Mouse (Mus musculus): ENCODE measurements around the gene Shb.

The Shb gene

GRCm38 (mm10) chr4:45447196-45447595 lies 85.1 kb downstream of the Shb start:
- peak in 1 of 2 experiments; percentile 53 for DNase-seq

- DNase-seq = no peak
Measured at GRCm38 (mm10) chr4:45445235-45445634, 87.0 kb downstream of the Shb start.

- DNase-seq = no peak
Measured at GRCm38 (mm10) chr4:45444813-45445212, 87.5 kb downstream of the Shb start.

GRCm38 (mm10) chr4:45443652-45444051 lies 88.6 kb downstream of the Shb start:
- no peak for DNase-seq

GRCm38 (mm10) chr4:45442237-45442636 lies 90.0 kb downstream of the Shb start:
- DNase-seq = peak in 1 of 2 experiments; percentile 37

GRCm38 (mm10) chr4:45441778-45442177 lies 90.5 kb downstream of the Shb start:
- no peak for DNase-seq

GRCm38 (mm10) chr4:45439281-45439680 lies 93.0 kb downstream of the Shb start:
- DNase-seq = no peak

GRCm38 (mm10) chr4:45437010-45437409 lies 95.3 kb downstream of the Shb start:
- no peak for DNase-seq

- no peak for DNase-seq
Measured at GRCm38 (mm10) chr4:45436383-45436913, 95.8 kb downstream of the Shb start.

GRCm38 (mm10) chr4:45435899-45436298 lies 96.4 kb downstream of the Shb start:
- peak; percentile 31 to 57 for DNase-seq

GRCm38 (mm10) chr4:45434681-45435080 lies 97.6 kb downstream of the Shb start:
- no peak for DNase-seq

- DNase-seq = no peak
Measured at GRCm38 (mm10) chr4:45434071-45434470, 98.2 kb downstream of the Shb start.

- no peak for DNase-seq
Measured at GRCm38 (mm10) chr4:45431806-45432205, 100.5 kb downstream of the Shb start.

GRCm38 (mm10) chr4:45431316-45431715 lies 101.0 kb downstream of the Shb start:
- DNase-seq = no peak

- no peak for DNase-seq
Measured at GRCm38 (mm10) chr4:45429451-45429850, 102.8 kb downstream of the Shb start.

GRCm38 (mm10) chr4:45426724-45427457 lies 105.4 kb downstream of the Shb start:
- no peak for DNase-seq

GRCm38 (mm10) chr4:45423406-45423805 lies 108.9 kb downstream of the Shb start:
- DNase-seq = peak in 1 of 2 experiments; percentile 44

GRCm38 (mm10) chr4:45422640-45423039 lies 109.6 kb downstream of the Shb start:
- no peak for DNase-seq

GRCm38 (mm10) chr4:45421519-45422260 lies 110.6 kb downstream of the Shb start:
- no peak for DNase-seq

GRCm38 (mm10) chr4:45420733-45421132 lies 111.5 kb downstream of the Shb start:
- no peak for DNase-seq

GRCm38 (mm10) chr4:45419051-45419450 lies 113.2 kb downstream of the Shb start:
- DNase-seq = no peak

GRCm38 (mm10) chr4:45418229-45418950 lies 113.9 kb downstream of the Shb start:
- peak; percentile 59 to 81 for DNase-seq

GRCm38 (mm10) chr4:45416314-45416713 lies 116.0 kb downstream of the Shb start:
- no peak for DNase-seq
